Mouse (Mus musculus) testis, postnatal 14 days (tissue): Measurements from ENCODE around the gene Pde3b.
"Not testable (repeated sequence)": the region's sequence is repeated elsewhere in the genome, so short reads cannot be mapped to it uniquely, and the experiment has no call there.

Experiments
- DNase-seq: peaks from one replicate; pipeline ENCODE4 v3.0.0; 2021; ENCODE audit warnings: low spot score

Gene Pde3b

DNA sequence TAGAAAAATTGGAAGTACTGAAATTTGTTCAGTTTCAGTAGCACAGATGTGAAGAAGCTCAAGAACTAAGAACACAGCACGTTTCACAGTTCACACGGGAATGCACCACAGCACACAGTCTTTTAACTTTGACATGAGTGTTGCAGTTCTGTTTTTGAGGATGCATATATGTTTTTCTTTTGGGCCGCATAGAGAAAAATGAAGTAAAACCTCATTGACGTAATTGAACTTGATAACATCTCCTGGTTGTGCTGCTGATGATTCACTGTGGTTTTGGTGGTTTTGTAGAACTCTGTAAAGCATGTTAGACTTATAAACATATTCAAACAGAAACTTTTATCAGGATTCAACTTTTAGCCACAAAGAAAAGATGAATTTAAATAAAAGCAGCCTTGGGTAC is 64.7 kb downstream of the Pde3b start:
- DNase-seq, result no peak

DNA sequence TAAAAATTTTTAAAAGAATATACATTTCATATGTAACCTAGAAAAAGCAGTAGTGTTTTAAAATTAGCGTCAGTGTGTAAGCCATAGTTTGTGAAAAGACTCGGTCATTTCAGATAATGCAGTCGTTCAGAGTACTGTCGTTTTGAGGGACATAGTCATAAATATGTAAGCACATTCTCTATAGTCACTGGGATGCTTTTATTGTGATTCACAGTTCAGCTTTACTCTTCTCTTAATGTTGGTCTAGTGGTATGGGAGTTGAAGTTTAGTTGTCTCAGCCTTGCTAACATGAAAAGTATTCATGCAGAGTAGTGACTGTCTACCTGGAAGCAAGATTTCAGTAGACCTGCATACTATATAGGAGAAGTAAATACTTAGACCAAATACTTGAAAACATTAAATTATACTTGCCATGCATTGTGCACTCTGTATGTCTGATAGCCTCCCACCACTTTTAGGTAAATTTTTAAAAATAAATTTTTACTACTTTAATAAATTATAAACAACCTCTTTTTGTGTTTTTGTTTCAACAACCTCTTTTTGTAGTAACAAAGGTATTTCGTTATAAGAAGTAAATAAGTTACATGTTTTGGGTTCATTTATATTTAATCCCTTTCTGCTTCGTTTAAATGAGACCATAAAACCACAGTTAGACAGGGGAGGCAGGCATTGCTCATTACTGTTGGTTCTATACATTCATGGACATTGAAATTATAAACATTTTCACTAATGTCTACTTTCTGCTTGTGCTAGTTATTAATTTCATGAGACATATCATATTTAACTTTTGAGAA is 65.3 kb downstream of the Pde3b start:
- DNase-seq, result no peak

DNA sequence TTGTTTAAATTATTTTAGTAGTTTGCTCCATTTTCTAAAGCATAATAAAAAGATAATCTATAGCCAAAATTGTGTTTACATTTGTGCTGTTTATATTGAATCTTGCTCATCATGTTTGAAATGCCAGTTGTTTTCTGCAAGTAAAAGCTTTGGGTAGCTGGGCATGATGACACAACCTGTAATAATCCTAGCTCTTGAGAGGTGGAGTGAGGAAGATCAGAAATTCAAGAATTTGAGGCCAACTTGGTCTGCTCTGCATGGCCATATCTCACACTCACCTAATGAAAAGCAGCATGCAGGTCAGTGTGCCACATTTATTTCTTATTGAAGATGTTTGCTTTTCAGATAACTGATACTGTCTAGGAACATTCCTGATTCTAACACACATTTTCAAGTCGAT is 65.9 kb downstream of the Pde3b start:
- DNase-seq, result no peak

DNA sequence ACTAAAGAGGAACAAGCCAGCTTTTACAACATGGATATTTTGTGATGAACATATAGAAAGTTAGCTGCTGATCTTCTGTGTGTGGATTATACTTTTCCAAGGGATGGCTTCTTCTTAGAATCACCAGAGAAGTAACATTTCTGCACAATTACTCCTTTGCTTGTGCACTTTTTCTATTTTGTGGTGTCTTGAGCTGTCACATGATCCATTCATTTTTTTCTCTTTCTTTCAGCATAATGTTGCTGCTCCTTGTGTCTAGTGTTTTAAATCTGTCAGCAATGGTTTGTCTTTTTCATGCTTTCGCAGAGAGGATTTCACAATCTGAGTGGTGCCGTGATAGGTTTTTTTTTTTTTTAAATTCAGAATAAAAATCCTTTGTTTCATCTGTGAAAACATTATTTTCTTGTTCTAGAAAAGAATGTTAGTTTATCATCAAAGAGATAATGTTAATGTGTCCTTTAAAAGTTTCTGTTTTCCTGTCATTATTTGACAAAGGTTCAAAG is 66.4 kb downstream of the Pde3b start:
- DNase-seq, result no peak

DNA sequence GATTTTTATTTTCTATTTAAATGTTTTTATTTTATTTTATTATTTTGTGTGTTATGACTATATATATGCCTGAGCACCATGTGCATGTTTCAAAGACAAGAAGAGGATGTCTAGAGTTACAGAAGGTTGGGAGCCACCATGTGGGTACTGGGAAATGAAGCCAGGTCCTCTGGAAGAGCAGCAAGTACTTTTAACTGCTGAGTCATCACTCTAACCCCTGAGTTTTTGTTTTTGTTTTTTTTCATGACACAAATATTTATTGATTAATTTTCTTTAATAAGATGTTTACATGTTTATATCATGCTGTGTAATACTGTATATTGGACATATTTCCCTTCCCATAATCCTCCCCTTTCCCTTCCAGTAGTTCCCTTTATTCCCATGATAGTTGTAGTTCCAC is 77.5 kb downstream of the Pde3b start:
- DNase-seq, result no peak

DNA sequence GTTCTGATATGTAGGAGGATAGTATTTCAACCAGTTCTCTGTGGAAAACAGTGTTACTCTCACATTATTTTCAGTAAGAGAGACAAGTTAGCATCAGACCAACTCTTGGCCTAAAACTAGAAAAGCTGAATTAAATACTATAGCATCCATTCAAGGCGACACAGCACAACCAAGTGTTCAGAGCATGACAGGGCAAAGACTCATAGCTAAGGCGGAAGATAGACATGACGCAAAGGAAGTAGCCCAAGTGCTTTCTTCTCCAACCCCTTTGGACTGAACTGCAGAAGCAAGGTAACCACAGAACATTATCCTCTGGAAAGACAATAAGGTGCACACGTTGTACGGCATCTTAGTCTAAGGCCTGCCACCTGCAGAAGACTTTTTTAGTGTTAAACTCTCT is 79.0 kb downstream of the Pde3b start:
- no peak for DNase-seq

DNA sequence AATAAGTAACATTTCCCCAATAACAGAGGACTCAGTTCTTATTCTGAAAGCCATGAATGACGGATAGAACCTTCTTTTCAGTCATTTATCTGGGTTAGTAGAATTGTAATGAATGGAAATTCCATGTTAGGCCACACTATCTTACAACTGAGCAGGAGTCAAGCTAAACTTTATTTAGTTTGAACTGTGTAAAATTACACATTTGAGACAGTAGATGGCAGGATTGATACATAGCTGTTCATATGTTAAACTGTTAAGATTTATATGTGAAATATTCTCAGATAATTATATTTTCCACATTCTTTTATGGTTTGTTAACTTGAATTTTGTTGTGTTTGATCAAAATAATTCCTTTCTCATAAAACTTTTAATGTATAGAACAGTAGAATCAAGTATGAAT is 84.2 kb downstream of the Pde3b start:
- DNase-seq, result no peak

DNA sequence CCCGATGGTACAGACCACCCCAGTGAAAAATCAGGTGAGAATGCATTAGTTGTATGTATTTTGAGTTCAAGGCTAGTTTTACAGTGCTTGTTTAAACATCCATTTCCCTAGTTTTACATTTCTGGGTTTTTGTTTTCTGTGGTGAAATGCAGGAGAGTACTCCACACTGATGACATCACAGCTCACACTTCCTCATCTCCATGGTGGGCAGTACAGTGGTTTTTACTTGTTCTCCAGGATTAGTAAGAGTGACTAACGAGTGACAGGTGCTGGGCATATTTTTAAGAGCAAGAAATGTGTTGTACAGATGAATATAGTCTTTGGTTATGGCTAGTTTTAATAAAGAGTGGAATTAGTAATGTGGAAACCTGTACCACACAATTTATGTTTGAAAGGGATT is 93.8 kb downstream of the Pde3b start:
- DNase-seq, result no peak

DNA sequence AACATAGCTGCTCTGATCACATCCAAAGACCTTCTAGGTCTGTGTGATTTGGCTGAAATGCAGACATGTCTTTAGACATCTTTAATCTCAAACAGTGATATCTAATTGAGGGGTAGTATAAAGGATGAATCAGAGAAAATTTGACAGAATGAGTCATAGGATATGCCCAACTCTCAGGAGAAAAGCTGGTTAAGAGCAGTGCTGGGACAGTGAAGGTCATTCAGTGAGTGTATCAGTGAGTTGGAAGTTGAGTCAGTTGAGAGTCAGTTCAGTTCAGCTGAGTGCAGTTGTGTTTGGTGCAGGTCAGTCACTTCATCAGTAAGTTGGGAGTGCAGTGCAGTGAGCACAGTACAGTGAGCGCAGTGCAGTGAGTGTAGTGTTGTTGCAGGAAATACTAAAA is 105.0 kb downstream of the Pde3b start:
- no peak for DNase-seq

DNA sequence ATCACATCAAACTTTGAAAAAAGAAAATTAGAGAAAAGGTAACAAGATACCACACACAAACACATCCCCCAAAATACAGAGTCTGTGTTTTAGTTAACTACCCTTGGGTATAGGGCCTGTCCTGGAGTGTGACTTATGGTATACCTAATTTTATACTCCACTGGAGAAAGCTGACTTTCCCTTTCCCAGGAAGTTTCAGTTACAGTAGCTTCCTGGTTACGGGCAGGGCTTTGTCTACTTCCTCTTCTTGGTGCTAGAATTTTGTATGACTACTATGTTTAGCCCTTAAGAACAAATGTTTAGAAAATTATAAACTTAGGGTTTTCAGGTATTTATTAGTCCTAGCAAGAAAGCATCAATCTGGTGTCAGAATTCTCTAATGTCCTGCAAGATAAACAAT is 111.2 kb downstream of the Pde3b start:
- no peak for DNase-seq

DNA sequence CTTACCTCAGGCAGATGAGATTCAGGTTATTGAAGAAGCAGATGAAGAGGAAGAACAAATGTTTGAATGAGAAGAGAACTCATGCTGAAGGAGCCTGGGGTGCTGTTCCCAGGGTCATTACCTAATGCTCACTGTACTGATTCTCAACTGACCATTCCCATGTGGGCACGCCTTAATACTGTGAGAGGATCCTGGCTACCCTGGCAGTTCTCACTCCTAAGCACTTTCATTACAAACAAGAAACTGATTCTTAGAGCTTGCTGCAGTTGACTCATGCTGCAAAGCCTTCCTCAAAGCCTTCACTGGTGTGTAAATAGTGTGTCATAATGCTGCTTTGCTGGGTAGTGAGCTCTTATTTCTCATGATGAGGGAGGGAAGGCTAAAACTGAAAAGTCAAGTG is 121.1 kb downstream of the Pde3b start:
- DNase-seq, result no peak

DNA sequence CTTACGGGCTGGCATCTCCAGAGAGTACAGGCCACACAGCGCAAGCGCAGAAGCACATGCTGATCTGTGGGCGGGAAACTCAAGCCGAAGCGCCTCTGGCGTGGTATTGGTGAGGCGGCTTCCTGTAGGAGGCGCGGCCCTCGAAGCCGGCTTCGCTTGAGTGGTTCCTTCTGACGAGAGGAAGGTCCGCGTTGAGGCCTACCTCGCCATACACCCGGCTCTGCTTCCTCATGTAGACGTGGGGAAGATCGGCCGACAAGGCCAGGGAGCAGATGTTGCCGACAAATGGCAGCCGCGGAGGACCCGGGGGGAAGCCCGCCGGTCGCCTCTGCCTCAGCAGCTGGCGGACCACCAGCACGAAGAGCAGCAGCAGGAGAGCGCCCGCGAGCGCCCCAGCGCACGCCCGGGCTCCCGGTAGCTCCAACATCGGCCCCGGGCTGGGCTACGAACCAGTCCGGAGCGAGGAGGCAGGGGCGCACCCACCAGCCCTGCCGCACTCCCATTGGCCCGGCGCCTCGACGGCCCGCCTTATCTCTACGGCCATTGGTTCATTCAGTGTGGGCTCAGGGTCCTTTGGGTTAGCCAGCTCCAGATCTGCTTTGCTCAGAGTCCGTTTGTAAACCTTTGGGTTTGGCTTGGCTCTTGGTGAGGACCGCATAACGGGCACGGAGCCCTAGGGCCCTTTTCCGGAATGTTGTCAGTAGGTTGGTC is 147.6 kb downstream of the Pde3b start, which contains the start of gene Cyp2r1:
Cyp2r1 (minus strand) TSS at position 442 of the 711 bp plus-strand sequence.
- peak; percentile 92 for DNase-seq

DNA sequence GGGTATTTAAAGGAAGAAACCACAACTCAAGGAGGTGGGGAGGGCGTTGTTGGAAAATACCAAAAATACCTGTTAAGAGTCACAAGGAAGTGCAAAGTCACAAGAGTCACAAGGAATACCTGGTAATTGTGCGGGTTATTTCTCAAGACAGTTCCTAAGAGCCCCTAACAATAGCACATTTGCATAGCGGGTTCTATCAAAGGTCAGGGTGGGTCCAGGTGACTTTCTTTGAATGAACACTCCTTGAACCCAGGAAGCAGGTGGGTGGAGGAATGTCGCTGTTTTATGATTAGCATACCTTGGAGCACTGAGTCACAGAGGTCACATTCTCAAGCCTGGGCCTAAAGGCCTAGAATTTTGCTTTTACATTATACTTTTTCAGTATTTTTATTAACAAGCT is 158.8 kb downstream of the Pde3b start:
- DNase-seq, result not testable (repeated sequence)

DNA sequence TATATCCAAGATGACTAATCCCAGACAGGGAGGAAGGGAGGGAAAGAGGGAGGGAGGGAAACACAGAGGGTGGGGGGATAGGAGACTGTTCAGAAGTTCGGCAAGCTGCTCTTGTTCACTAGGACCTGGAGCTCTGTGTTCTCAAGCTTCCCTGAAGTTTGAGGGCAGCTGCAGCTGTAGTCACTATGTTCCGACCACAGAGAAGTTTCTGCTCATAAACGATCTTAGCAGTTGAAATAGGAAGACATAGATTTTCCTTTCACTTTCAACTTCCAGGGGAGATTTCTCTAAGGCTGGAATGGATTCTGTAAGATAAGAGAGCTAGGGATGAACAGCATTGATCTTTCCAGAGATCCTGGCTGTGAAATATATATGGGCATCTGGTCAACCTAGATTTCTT is 161.8 kb downstream of the Pde3b start:
- no peak for DNase-seq

DNA sequence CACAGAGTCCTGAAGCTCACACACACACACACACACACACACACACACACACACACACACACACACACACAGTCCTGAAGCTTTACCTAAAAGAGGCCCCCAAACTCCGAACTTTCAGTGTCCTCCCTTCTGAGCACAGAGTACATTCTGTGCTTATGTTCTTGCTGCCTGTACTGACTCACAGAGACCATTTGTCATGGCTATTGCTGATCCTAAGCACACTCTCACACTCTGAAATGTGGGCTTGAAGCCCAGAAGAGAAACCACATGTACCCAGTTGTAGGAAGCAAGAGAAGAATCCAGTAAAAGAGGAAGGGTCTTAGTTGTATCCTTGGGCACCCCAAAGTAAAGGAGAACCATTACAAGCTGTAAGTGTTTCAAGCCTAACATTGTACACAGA is 162.6 kb downstream of the Pde3b start:
- peak; percentile 32 for DNase-seq

DNA sequence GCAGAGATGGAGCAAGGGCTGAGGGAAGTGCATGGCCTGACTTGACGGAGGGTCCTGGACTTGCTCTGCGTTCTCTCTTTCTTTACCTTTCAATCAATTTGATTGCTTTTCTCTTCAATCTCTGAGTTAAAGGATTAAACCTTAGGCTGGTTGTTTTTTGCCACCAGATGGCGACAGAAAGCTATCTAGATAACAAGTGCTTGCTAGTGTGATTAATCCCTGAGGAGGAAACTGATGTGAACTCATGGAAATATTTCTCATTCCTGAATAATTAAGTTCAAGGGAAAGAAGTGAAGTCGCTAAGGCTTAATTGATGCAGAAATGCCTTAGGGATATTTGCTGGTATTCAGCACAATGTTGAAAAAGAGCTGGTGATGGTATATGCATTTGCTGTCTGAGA is 165.3 kb downstream of the Pde3b start:
- no peak for DNase-seq

DNA sequence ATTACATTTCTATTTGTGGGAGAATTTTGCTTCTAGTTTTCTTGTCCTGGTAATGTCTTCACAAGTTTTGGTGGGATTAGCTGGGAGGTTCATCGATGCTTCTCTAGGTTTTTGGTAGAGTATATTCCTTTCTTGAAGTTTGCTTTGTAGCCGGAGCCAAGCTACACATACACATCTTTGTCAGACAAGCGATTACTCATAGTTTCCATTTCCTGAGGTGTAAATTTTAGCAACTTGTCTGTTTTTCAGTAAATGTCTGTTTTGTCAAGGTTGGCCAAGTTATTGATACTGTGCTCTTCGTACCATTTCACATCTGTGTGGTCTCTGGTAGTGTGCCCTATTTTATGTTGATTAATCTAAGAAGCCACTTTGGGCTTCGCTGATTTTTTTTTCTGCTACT is 166.1 kb downstream of the Pde3b start:
- DNase-seq, result no peak

DNA sequence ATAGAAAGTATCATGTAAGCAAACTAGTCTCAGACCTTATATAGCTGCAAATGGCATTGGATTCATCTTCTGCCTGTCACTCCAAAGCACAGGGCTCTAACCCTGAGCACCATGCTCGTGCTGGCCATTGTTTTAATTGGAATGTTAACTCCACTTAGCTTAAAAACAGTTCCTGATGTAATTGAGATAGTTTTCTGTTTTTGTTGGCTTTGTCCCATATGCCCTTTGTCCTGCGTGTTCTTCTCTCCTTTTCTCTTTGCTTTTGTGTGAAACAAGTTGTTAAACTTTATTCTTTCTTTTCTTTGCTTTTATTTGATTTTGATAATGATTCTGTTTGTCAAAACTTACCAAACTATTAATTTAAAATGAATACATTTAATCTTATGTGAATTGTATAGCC is 167.4 kb downstream of the Pde3b start:
- DNase-seq, result no peak
